Mouse (Mus musculus) 416B (cell line): Measurements from ENCODE around the gene Uckl1.

Experiments
- DNase-seq: peaks from one replicate; pipeline ENCODE4 v3.0.0; 2011; ENCODE audit warnings: low read depth

Uckl1 gene

DNA sequence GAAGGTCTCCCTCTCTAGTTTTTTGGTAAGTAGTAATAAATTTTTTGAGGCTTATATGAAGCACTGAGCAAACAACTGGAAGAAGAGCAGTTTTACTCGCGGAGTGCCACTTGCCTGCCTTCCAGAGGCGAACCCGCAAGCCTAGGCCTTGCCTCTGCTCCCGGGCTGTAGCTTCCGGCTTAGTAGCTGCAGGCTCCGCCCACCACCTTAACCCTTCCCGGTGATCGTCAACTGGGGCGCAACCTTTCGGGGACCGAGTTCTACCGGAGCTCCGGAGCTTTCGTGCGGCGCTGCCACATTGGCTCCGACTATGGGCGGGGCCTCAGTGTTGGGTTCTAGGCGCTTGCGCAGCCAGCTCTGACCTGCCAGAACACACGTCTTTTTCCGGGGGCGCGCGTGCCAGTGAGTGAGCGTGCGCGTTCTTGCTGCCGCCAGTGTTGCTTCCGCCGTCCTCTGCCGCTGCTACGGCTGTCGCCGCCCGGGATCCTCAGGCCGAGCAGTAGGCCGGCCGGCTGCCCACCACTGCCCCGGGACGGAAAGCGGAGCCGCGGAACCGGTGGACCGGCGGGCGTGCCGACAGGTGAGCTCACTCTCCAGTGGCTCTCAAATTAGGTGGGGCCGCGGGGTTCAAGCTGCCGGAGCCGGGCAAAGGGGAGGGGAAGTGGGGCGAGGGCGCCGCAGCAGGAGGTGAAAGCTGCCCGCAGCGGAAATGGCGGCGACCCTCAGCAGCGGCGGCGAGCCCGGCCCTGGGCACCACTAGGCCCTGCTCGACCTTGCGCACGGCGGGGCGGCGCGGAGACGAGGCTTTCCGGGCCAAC is 64.4 kb downstream of the Uckl1 start, which contains the start of gene Dnajc5:
Gene Dnajc5, plus strand, starts transcription at position 368 of the 818 bp plus-strand sequence.
- peak; percentile 98 for DNase-seq

DNA sequence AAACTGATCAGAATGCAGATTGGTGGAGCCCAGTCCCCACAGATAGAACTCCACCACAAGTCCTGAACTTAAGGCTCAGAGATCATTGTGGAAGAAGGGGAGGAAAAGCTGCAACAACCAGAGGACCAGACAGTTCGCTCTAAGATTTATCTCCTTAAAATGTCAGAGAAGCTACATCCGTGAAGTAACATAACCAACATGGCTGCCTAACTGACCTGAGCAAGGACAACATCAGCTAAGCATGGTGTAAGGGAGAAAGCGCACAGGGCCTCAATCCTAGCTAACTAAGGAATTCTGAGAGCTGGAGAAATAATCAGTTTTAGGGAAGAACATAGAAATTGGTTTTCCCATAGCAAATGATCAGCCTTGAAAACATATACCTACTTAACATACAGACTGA is 65.5 kb downstream of the Uckl1 start:
- peak; percentile 54 for DNase-seq
